Mouse (Mus musculus) forebrain, embryonic 13.5 days (tissue): ENCODE measurements around the gene Nup54. TPM values are rescaled to one million over a fixed set of nuclear protein-coding genes. Genes with fewer than 3 reads are reported as not detected.
A peak's percentile ranks its signal among the peaks of the same experiment; 100 is the strongest.

Experiments
- ATAC-seq: fragments of 200-750 bp; cut with Nextera tagmentation; 2 replicates; pipeline ENCODE4 v1.8.0; 2017
- H3K27ac ChIP-seq: fragments of 300-500 bp; sonication (generic); 2 replicates; pipeline ENCODE4 v1.5.1; 2015; ENCODE audit warnings: inconsistent platforms, mild to moderate bottlenecking, moderate library complexity
- H3K27me3 ChIP-seq: fragments of 300-500 bp; sonication (generic); 2 replicates; pipeline ENCODE4 v1.6.1; 2015; ENCODE audit warnings: mild to moderate bottlenecking, inconsistent platforms
- H3K36me3 ChIP-seq: fragments of 300-500 bp; sonication (generic); 2 replicates; pipeline ENCODE4 v1.6.1; 2015; ENCODE audit warnings: mild to moderate bottlenecking, inconsistent platforms; ENCODE audit not compliant: poor library complexity, severe bottlenecking
- H3K4me1 ChIP-seq: fragments of 300-500 bp; sonication (generic); 2 replicates; pipeline ENCODE4 v1.6.1; 2015; ENCODE audit warnings: inconsistent platforms
- H3K4me2 ChIP-seq: fragments of 300-500 bp; sonication (generic); 2 replicates; pipeline ENCODE4 v1.6.1; 2015; ENCODE audit warnings: inconsistent platforms, mild to moderate bottlenecking, moderate library complexity
- H3K4me3 ChIP-seq: fragments of 300-500 bp; sonication (generic); 2 replicates; pipeline ENCODE4 v1.5.1; 2015; ENCODE audit warnings: mild to moderate bottlenecking, inconsistent platforms
- H3K9ac ChIP-seq: fragments of 300-500 bp; sonication (generic); 2 replicates; pipeline ENCODE4 v1.6.1; 2015; ENCODE audit warnings: mild to moderate bottlenecking, inconsistent platforms
- H3K9me3 ChIP-seq: fragments of 300-500 bp; sonication (generic); replicated peaks from 2 replicates; pipeline ENCODE4 v1.6.1; 2016; ENCODE audit warnings: inconsistent platforms
- WGBS: fragments of 180-500 bp; shearing (Covaris S2); methylation state at CpG from one replicate; pipeline ENCODE4 v1.1.7; 2015; 5-methylcytosine and 5-hydroxymethylcytosine counted together
- polyA plus RNA-seq: library from polyadenylated mRNA; unstranded; fragments of >200 nt; fragmentation: Nextera tagmentation; extraction: Ambion mirVana; gene quantifications from 2 replicates; pipeline ENCODE4 v1.2.1, GENCODE M21; 2015

Nup54 gene
- polyA plus RNA-seq = 56.1 and 62.2 TPM in 2 replicates

DNA sequence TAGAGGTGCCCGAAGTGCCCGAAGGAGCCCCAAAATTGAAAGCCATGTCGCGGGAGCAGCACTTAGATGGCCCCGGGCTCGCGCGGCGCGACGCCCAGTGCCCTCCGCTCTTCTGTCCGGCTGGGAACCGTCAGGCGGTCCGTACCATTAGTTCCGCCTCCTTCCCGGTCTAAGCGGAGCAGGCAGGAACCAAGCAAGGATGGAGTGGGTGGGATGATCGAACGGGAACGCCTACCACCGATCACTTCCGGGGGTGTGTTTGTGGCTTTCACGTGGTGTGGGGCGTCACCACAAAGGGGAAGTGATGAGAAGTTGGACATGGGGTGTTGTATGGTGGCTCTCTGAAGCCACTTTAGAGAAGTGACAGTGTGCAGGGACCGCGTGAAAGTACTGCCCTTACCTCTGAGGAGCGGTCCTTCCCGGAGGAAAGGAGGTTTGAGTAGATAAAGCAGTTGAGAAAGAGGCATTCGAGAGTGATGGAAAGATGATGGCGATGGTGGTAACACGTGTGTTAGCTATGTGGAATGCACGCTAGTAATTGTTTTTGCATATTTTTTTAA, at the start of gene Nup54:
Gene Nup54, minus strand, starts transcription at position 195 of the 560 bp plus-strand sequence.
- H3K9ac ChIP-seq = peak within 1 kb of the TSS; percentile 85
- H3K27me3 ChIP-seq = no peaks in the 10 kb centered on the region
- H3K4me2 ChIP-seq = peak within 1 kb of the TSS; percentile 71
- peak; percentile 100 for ATAC-seq
- H3K9me3 ChIP-seq = no peaks in the 10 kb centered on the region
- peak within 1 kb of the TSS; percentile 80 for H3K4me3 ChIP-seq
- H3K4me1 ChIP-seq = peaks cover 24% of the 10 kb centered on the region
- peak within 1 kb of the TSS; percentile 72 for H3K27ac ChIP-seq
- WGBS = under 1% methylated on average over 34 of the region's 34 CpGs
- 0 out of 2 replicates have a peak, but pooled peaks cover 4% of the 10 kb centered on the region for H3K36me3 ChIP-seq

DNA sequence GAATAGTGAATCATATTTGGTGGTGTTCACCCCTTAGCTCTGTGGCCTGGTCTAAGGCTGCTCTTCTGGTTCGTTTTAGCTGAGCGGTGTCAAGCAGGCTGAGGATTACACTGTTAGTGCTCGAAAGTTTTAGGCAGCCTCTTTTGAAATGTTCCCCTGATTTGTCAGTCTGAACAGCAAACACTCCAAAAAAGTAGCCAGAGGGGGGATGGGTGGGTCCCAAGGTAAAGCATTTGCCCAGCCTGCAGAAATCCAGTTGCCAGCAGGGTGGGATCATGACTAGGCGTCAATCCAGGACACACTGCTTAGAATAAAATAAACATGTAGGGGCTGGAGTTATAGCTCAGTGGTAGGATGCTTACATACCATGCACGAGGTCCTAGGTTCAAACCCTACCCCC, 37.8 kb upstream of the Nup54 start:
- H3K4me3 ChIP-seq = no peak overlapping the region
- H3K4me2 ChIP-seq = no peak overlapping the region
- no peaks in the 10 kb centered on the region for H3K9me3 ChIP-seq
- no peak overlapping the region for H3K27ac ChIP-seq
- H3K4me1 ChIP-seq = no peaks in the 10 kb centered on the region
- no peak overlapping the region for H3K9ac ChIP-seq
- WGBS = 86% methylated on average over 5 of the region's 5 CpGs
- no peaks in the 10 kb centered on the region for H3K27me3 ChIP-seq
- ATAC-seq = no peak
- H3K36me3 ChIP-seq = peaks cover 28% of the 10 kb centered on the region

DNA sequence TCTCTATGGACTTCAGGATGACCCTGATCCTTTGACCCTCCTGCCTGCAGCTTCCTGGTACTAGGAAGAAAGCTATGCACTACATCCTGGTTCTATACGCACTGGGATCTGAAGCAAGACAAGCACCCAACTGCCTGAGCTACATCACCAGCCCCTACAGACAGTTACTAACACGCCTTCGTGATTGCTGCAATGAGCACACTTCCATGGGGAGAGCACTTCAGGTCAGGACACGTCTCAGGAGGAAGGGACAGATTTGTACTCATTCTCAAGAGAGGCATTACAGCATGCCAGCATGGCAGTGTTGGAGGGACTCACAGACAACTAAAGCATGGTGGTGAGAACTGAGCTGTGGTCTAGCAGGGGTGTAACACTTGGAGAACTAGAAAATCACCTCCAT, 36.5 kb upstream of the Nup54 start:
- no peak for ATAC-seq
- no peak overlapping the region for H3K4me2 ChIP-seq
- H3K27me3 ChIP-seq = no peaks in the 10 kb centered on the region
- H3K4me1 ChIP-seq = no peaks in the 10 kb centered on the region
- WGBS = 93% methylated on average over 4 of the region's 4 CpGs
- H3K9me3 ChIP-seq = no peaks in the 10 kb centered on the region
- no peak overlapping the region for H3K9ac ChIP-seq
- H3K36me3 ChIP-seq = peaks cover 28% of the 10 kb centered on the region
- H3K4me3 ChIP-seq = no peak overlapping the region
- no peak overlapping the region for H3K27ac ChIP-seq

DNA sequence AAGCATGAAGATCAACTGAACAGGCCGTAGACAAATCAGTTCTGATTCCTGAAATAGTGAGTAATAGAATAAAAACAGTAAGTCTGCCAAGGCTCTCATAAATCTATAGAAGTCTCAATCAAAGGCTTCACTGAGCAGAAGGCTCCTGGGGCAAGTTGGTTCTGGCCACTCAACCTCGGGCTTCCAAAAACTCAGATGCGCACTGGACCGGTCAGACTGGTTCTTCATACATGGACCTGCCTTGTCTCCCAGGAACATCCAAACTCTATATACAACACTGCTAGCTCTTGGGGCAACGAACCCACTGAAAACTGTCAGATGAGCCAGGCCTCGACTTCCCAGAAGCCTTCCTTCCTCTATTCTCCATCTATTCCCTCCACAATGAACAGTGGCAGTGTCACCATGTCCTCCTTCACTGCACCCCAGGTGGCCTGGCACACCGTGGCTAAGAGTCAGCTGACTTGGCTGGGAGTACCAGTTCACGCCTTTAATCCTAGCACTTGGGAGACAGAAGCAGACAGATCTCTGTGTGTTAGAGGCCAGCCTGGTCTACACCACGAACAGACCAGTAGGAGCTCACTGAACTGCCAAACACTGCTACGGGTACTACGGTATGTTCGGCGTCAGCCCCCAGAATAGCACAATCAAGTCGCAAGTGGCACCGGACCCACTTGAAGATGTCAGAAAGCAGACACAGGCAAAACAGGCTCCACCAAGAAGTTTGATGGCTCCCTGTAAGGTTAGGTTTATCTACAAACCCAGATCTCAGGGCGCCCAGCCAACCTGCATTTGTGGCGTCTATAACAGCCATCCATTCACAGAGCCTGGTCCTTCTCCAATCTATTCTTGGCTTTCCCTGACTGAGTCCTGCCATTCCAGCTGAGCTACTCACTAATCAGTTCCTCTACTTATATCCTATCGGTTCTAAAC, 34.4 kb upstream of the Nup54 start:
- 95% methylated on average over 18 of the region's 18 CpGs for WGBS
- Histone ChIP-seq H3K27me3 (no peaks in the 10 kb centered on the region), H3K4me2 (no peak overlapping the region), H3K36me3 (peaks cover 19% of the 10 kb centered on the region; the same call in 1 of the 2 replicates), H3K9me3 (no peaks in the 10 kb centered on the region), H3K4me1 (no peaks in the 10 kb centered on the region), H3K27ac (no peak overlapping the region), H3K9ac (no peak overlapping the region), H3K4me3 (no peak overlapping the region)
- no peak for ATAC-seq

DNA sequence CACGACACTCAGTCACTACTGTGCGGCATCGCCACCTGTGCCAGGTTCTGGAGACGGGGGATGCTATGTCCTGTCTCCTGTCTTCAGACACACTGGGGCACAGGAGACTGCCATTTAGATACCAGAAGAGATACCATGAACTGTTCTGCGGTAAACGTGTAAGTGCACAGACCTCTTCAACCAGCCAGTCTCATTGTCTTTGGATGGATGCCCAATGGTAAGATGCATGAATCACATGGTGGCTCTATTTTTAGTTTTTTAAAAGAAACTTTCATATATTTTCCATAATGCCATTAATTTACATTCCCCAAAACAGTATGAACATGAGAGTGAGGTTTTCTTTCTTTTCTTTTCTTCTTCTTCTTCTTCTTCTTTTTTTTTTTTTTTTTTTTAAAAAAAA, 33.2 kb upstream of the Nup54 start:
- Histone ChIP-seq H3K36me3 (peaks cover 19% of the 10 kb centered on the region; the same call in 1 of the 2 replicates), H3K4me3 (no peak overlapping the region), H3K9ac (no peak overlapping the region), H3K4me1 (no peaks in the 10 kb centered on the region), H3K27ac (no peak overlapping the region), H3K9me3 (no peaks in the 10 kb centered on the region), H3K27me3 (no peaks in the 10 kb centered on the region), H3K4me2 (no peak overlapping the region)
- no peak for ATAC-seq
- 92% methylated on average over 6 of the region's 6 CpGs for WGBS

DNA sequence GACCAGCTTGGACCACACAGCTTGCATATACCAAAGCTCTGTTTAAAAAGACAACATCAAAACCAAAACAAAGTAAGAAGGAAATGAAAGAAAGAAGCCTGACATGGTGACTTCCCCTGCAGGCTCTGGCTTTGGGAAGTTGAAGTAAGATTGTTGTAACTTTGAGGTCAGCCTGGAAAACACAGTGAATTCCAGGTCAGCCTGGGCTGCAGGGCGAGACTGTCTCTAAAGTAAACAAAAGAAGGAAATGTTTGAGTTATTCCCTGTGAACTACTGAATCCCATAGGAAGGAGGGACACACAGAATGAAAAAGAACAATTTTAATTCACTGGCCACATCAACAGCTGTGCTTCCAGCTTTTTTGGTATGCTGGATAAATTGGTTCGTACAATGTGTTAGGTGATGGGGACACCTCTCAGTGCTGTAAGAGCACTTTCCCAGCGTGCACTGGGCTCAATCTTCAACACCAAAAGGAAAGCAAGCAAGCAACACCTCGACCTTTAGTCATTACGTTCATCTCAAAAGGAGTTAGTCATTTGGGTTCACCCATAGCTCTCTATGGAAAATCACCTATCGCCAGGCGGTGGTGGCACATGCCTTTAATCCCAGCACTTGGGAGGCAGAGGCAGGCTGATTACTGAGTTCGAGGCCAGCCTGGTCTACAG, 32.2 kb upstream of the Nup54 start:
- ATAC-seq = no peak
- 89% methylated on average over 8 of the region's 8 CpGs for WGBS
- Histone ChIP-seq H3K9me3 (no peaks in the 10 kb centered on the region), H3K4me2 (no peak overlapping the region), H3K27ac (no peak overlapping the region), H3K4me3 (no peak overlapping the region), H3K4me1 (no peaks in the 10 kb centered on the region), H3K9ac (no peak overlapping the region), H3K27me3 (no peaks in the 10 kb centered on the region), H3K36me3 (peaks cover 14% of the 10 kb centered on the region; the same call in 1 of the 2 replicates)

DNA sequence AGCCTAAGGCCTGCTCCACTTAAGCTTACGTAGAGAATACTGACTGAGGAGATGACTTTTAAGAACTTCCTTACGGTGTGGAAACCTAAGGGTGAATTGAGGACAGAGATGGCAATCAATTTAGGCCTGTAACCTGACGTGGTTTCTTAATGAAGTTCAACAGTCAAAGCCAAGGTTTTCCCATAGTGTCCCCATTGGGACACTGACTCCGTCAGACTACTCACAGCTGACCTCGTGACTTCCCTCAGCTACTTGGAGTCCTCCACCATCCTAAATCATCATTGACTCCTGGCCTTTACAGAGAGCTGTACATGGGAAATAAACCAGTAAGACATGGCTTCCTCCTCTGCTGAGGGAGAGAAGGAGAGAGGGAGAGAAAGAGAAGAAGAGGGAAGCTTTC, 30.5 kb upstream of the Nup54 start:
- no peak for ATAC-seq
- H3K4me2 ChIP-seq = no peak overlapping the region
- no peaks in the 10 kb centered on the region for H3K9me3 ChIP-seq
- no peaks in the 10 kb centered on the region for H3K27me3 ChIP-seq
- no peak overlapping the region for H3K4me3 ChIP-seq
- H3K27ac ChIP-seq = no peak overlapping the region
- no peaks in the 10 kb centered on the region for H3K4me1 ChIP-seq
- 91% methylated on average over 5 of the region's 5 CpGs for WGBS
- peaks cover 8% of the 10 kb centered on the region for H3K36me3 ChIP-seq
- no peak overlapping the region for H3K9ac ChIP-seq

DNA sequence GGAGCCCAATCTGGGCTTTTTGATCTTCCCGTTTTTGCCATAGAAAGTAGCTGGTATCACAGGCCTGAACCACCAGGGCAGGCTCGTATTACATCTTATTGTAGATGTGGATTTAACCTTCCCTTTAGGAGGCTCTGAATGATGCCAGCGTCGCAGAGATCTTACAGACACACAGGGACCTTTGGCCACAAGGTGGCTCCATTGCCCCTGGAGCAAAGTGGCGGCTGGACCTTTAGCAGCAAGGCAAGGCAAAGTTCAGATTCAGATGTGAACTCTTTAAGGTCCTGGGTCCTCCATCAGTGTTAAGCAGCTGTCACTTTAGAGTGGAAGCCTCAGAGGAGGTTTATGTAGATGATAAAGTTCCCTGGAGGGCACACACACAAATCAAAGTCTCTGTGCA, 26.3 kb upstream of the Nup54 start:
- Histone ChIP-seq H3K27me3 (no peaks in the 10 kb centered on the region), H3K4me1 (no peaks in the 10 kb centered on the region), H3K4me2 (no peak overlapping the region), H3K9ac (no peak overlapping the region), H3K36me3 (peaks cover 27% of the 10 kb centered on the region), H3K4me3 (no peak overlapping the region), H3K9me3 (no peaks in the 10 kb centered on the region), H3K27ac (no peak overlapping the region)
- 17% methylated on average over 5 of the region's 5 CpGs for WGBS
- no peak for ATAC-seq

DNA sequence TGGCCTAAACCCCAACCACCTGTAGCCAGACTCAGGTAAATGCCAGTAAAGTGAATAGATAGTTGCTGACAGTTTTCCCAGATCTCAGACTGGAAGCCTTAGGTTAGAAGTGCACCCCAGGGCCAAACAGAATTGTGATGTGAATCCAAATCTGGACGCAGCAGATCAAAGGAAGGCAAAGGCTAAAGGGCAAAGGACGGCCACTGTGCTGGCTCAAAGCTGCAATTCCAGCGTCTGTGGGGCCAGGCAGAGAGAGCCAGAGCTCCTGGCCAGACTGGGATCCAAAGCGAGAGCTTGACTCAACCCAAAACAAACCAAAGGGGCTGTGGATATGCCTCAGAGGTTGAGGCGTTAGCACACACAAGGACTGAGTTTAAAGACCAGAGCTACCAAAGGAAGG, 23.7 kb upstream of the Nup54 start:
- 63% methylated on average over 5 of the region's 5 CpGs for WGBS
- no peaks in the 10 kb centered on the region for H3K9me3 ChIP-seq
- H3K4me2 ChIP-seq = no peak overlapping the region
- no peak for ATAC-seq
- H3K4me3 ChIP-seq = no peak overlapping the region
- no peak overlapping the region for H3K27ac ChIP-seq
- H3K36me3 ChIP-seq = peaks cover 43% of the 10 kb centered on the region
- H3K4me1 ChIP-seq = no peaks in the 10 kb centered on the region
- H3K27me3 ChIP-seq = no peaks in the 10 kb centered on the region
- H3K9ac ChIP-seq = no peak overlapping the region

DNA sequence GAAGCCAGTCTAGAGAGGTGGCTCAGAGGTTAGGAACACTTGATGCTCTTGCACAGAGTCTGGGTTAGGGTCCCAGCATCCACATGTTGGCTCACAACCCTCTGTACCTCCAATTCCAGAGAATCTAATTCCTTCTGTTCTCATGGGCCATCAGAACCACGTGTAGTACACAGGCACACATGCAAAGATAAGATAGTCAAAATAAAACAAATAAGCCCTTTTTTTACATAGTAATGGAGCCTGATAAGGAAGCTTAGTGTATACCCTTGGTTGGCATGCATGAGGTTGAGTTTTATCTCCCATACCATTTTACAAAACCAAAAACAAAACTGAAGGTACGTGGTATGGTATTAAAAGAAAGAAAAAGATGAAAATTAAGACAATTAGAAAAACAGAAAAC, 22.4 kb upstream of the Nup54 start:
- no peak for ATAC-seq
- no peaks in the 10 kb centered on the region for H3K27me3 ChIP-seq
- no peaks in the 10 kb centered on the region for H3K9me3 ChIP-seq
- H3K27ac ChIP-seq = no peak overlapping the region
- no peak overlapping the region for H3K4me3 ChIP-seq
- no peak overlapping the region for H3K9ac ChIP-seq
- peaks cover 54% of the 10 kb centered on the region for H3K36me3 ChIP-seq
- no peak overlapping the region for H3K4me2 ChIP-seq
- 82% methylated on average over 2 of the region's 2 CpGs for WGBS
- no peaks in the 10 kb centered on the region for H3K4me1 ChIP-seq

DNA sequence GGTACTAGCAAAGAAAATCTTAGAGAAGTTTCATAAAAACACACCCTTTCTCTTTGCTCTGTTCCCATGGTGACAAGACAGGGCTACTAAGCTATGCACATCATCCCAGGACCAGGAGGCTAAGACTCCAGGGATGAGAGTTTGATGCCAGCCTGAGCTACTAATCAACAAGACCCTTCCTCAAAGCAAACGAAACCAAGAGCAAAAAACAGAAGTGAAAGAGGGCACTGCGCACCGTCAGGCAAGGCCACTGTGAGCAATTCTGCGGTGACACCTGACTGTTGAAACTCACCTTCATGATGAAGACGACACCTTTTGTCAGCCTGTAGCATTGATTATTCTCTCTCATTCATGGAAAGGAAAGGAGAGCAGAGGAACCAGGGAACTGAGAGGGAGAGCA, 17.9 kb upstream of the Nup54 start:
- 92% methylated on average over 5 of the region's 5 CpGs for WGBS
- Histone ChIP-seq H3K4me1 (no peaks in the 10 kb centered on the region), H3K9me3 (no peaks in the 10 kb centered on the region), H3K27me3 (no peaks in the 10 kb centered on the region), H3K36me3 (peaks cover 83% of the 10 kb centered on the region), H3K4me3 (no peak overlapping the region), H3K4me2 (no peak overlapping the region), H3K9ac (no peak overlapping the region), H3K27ac (no peak overlapping the region)
- ATAC-seq = no peak

DNA sequence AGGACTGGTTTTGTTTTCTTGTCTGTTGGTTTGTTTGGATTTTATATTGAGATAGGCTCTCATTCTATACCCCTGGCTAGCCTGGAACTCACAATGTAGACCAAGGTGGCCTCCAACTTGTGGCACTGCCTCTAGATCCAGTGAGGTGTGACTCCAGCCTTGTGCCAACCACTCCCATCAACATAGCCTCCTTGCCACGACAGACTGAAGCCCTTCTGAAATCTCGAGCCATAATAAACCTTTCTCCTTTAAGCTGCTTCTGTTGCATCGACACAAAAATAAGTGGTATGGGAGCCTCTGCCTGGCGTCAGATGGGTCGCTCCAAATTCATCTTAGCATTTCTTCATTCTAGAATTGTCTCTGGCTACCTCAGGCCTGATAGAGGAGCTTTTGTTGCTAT, 11.7 kb upstream of the Nup54 start:
- Histone ChIP-seq H3K27me3 (no peaks in the 10 kb centered on the region), H3K4me2 (no peak overlapping the region), H3K9me3 (no peaks in the 10 kb centered on the region), H3K27ac (no peak overlapping the region), H3K9ac (no peak overlapping the region), H3K4me3 (no peak overlapping the region), H3K36me3 (peaks cover 89% of the 10 kb centered on the region), H3K4me1 (no peaks in the 10 kb centered on the region)
- no peak for ATAC-seq
- 93% methylated on average over 5 of the region's 5 CpGs for WGBS
